Mouse (Mus musculus) MEL-GATA-1-ER (cell line): ENCODE results near the gene Chrdl2.
"Not testable (repeated sequence)": the region's sequence is repeated elsewhere in the genome, so short reads cannot be mapped to it uniquely, and the experiment has no call there.

Source experiments
- DNase-seq: peaks from one replicate; pipeline ENCODE4 v3.0.0-alpha.2; 2012; ENCODE audit warnings: low read depth; ENCODE audit errors: extremely low read depth

The Chrdl2 gene

DNA sequence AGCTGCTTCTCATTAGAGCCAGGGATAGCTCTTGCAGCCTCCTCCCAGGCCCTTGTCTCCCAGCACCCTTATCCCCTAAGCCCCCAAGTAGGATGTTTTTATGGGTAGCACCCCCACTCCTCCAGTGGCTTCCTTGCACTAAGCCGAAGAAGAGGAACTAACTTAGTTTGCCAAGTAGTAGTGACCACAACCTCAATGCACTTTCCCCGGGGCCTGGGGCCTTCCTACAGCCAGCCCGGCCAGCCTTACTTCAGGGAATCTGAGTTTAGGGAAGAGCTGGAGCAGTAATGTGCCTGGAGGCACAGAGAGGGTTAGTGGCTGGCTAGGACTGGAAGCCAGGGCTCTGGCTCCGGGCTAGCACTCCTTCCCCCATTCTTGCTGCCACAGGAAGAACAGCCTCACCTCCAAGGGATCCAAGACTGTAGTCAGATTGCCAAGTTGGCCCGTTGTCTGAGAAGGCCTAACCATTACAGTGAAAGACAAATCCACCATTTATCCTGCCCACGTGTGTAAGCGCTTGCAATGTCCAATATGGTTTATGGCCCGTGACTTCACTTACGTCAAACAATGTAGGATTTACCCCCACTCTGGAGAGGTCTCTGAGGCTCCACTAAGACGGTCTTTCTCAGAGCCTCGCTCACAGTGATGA lies 29.0 kb downstream of the Chrdl2 start:
- no peak for DNase-seq

DNA sequence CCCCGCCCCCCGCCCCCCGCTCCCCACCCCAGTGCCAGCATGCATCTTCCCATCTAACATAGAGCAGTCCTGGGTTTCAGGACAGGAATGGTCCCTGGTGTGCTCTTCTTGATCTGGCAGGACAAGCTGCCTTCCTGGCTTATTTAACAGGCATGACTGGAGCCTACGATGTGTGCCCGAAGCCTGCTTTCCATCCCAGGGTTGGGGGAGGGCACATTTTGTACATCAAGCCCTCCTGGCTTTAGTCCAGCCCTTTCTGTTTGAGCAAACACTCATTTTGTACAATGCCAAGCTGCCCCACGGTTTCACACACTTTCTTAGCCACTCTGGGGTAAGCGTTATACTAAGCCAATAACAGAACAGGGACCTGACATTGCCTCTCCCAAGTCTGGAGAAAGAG lies 30.1 kb downstream of the Chrdl2 start:
- no peak for DNase-seq

DNA sequence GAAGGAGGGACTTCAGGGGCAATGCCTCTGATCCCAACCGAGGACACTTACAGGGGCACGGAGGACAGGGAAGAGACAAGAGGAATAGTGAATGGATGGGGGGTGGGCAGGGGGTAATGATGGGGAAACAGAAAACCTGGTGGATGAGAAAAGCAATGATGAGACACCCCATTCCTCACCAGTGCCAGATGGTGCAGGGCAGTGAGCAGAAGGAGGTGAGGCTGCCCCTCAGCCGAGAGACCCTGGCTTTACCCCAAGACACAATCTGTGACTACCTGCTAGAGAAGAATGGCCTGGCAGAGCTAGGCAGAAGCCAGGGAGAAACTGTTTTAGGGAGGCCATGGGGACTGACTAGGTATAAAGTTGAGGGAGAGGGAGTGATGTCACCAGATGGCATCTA lies 30.5 kb downstream of the Chrdl2 start:
- DNase-seq = no peak

DNA sequence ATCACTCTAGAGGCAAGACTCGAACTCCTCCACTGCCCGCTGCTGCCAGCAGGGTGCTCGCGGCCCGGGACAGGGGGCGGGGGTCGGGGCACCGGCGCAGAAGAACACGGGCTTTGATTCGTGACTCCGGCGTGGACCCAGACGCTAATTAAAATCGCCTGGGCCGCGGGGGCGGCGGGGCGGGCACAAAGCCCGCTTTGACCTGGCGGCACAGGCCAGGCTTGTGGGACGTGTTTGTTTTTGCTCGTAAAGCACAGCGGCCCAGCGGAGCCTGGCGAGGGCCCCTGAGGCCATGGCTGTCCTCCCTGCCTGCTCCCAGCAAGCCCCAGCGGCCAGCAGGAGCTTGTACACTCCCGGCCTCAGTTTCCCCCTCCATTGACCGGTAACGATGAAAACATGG lies 36.1 kb downstream of the Chrdl2 start:
- DNase-seq = no peak

DNA sequence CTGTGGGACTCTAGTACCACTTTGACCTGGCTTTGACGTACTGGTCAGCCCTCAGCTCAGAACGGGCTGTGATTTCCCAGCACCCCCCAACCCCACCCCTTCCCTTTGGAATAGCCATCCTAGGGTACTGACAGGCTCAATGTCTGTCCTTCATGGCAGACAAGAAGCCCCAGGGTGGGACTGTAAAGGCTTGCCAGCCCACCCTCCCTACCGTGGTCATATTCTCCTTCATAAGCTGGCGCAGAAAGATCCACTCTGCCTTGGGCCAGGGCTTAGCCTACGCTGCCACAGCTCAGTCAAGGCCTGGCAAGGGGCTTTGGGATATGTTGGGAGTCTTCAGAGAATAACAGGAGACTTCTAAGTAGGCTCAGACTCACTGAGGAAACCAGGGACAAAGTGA lies 37.1 kb downstream of the Chrdl2 start:
- no peak for DNase-seq

DNA sequence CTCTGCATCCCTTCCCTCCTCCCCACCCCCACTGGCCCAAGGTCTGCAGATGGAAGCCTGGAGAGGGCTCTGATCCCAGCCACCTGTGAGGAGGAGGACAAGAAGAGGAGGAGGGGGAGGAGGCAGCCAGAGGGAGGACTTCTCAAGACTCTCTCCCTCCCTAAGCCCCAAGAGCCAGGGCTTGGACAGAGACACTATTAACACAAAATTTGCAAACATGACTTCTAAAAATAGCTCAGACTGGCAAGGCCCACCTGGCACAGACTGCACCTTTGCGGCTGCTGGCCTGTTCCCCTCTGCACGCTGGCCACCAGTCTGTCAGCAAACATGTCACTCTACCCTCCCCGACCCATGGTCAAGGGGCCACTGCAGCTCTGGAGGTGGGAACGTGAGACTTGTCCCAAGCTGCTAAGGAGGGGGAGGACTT lies 37.6 kb downstream of the Chrdl2 start:
- DNase-seq = no peak

DNA sequence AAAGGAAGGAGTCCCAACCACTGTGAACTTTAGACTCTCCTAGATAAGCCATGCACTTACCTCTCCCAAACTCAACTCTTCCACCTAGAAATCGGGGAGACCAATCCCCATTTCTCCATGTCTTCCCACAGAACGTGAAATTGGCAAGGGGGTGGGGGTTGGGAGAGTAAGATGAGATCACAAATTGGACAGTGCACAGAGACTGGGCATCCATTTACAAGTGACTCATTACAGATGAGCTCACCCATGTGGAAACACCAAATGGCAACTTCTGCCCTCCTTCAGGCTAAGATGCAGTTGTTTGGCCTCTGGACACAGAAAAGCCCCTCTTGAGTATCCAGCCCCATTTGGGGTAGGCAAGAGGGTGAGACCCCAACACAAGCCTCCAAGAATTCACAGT lies 40.5 kb downstream of the Chrdl2 start:
- DNase-seq = no peak

DNA sequence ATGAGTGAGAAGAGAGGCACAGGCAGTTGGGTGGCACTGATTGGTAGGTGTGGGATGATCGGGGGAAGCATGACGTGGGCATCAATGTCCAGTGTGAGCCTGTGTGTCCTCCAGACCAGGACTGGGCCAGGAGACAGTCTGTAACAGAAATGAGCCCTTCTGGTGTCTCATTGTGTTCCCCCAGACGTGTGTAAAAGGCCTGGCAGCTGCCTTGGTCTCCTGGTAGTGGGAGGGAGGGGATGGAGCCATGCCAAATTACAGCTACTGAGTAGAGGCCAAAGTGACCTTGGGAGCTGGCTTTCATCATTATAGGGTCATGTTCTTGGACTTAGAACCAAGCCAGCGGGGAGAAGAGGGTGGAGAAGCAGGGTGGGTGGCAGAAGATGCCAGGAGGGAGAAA lies 45.9 kb downstream of the Chrdl2 start:
- no peak for DNase-seq

DNA sequence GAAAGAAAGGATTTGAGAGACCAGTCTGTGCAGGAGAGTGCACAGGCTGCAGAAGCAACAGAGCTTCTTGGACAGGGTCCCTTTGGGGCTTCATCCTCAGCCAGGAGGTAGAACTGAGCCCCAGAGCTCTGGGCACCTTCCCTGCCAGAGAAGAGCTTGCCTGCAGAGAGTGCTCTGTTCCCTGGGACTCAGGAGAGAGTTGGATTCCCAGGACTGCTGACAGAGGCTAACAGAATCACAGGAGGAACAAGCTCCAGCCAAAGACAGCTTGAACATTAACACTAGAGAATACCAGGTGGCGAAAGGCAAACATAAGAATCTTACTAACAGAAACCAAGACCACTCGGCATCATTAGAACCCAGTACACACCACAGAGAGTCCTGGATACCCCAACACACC lies 47.0 kb downstream of the Chrdl2 start:
- DNase-seq = not testable (repeated sequence)

DNA sequence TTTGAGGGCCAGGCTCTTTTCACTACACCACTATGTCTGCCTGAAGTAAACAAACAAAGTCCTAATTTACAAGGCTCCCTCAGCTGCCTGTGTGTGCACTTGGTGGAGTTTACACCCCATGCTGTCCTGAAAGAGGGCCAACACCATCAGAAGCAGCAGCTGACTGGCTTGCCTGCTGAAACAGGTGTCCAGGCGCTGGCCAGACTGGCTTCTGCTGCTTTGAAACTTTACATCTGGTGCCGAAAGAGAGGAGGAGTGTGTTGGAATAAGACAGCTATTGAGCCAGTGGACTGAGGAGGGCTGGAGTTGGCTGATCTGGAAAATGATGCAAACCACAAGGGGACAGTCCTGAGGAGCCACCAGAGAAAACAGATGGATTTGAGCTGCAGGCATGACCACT lies 68.0 kb downstream of the Chrdl2 start:
- DNase-seq = no peak

DNA sequence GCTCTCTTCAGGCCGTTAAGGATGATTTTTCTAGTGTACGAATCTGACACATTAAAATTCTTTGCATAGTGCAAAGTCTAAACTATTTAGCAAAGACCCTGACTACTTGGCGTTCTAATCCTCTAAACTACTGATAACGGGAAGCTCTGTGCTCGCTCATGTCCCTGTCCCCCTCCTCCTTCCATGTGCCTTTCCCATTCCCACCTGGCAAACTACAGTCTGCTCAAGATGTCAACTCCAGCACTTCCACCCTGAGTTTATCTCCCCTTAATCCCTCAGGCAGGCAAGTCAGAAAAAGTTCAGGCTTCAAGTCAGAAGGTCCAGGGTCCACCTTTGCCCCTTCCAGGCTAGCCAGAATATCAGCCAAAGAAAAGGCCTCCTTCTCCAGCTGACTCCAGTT lies 70.3 kb downstream of the Chrdl2 start:
- no peak for DNase-seq

DNA sequence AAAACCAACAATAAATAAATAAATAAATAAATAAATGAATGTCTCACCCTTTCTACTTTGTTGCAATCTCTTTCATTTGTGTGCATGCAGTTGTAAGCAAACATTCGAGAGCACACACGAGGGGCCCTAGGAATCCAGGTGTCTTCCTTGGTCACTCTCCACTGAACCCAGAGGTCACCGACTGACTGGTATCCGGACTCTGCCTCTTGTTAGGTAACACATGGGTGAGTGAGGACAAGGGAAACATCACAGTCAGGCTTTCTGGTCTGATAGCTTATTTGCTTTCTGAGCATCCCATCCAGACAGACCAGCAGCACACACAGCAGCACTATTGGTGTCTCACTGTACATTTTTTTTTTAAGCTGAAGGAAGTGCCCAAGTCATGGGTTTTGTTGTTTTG lies 71.1 kb downstream of the Chrdl2 start:
- no peak for DNase-seq

DNA sequence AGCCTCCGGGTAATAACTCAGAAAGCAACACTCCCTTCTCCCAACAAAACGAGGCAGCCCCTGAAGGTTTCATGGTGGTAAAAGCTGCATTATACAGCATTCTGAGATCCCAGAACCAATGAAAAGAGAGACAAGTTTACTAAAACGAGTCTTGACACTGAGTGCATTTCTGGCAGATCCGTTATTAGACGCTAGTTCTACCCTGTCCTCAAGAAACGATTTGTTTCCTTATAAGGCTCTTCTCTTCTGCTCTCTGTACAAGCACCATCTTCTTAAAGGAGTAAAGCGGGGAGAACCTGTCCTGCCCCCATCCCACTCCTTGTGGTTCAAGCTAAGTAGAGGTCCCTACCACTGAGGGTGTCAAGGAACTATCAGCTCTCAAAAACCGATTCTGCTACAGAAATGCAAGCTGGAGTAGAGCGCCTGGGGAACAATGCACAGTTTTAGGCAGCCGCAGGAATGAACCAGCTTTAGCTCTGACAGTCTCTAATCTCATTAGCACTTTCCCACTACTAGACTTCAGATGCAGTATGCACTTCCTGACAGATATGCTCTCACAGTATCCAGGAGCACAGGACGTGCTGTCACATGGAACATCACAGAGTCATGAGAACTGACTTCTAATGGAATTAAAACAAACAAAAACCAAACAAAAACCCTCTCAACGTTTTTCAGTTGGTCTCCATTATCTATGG lies 74.3 kb downstream of the Chrdl2 start:
- DNase-seq = no peak

DNA sequence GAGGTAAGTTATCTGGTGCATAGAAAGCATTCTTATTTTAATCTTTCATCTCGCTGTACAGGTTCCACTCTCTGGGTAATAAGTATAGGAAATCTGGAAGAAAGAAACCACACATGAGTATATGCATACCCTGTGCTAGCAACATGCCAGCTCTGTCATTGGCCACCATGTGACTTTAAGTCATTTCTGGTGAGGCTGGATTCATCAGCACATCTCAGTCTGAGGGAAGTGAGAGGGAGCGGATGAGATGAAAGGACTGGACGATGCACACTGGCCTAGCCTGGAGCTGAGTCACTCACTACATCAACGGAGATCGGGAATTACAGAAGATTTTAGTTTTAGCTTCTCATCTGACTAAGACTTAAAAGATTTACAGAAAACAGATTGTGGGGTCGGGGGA lies 76.9 kb downstream of the Chrdl2 start:
- no peak for DNase-seq

DNA sequence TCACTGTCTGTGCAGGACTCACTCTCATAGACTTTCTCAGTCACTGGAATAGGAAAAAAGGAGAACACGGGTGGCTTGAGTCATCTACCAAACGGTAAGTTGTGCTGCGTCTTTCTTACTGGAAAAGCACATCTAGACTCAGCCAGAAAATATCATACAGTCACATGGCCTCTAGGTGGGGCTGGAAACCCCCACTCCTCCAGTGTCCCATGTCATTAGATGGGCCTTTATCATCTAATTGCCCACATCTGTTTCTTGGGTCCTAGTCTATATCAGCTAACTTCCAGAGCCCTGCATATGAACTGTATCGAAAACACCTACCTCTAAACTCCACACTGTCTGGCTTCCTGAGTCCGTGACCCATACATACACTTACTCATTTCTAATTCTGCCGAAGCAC lies 77.8 kb downstream of the Chrdl2 start:
- DNase-seq = no peak
